Mouse (Mus musculus) liver, embryonic 14.5 days (tissue): ENCODE data around the gene Dab2. TPM values are rescaled to one million over a fixed set of nuclear protein-coding genes. Genes with fewer than 3 reads are reported as not detected.

Source experiments
- ATAC-seq: fragments of 200-750 bp; cut with Nextera tagmentation; 2 replicates; pipeline ENCODE4 v1.8.0; 2017; ENCODE audit warnings: moderate number of reproducible peaks, mild to moderate bottlenecking, moderate library complexity; ENCODE audit not compliant: insufficient read depth
- DNase-seq, 3 experiments: peaks; one replicate each; pipeline ENCODE4 v3.0.0-alpha.2; 2012 to 2013; ENCODE audit warnings: low read depth in 3 of 3, low spot score in 3 of 3
- H3K27ac ChIP-seq: fragments of 300-500 bp; sonication (generic); 2 replicates; pipeline ENCODE4 v1.5.1; 2014; ENCODE audit warnings: moderate library complexity, mild to moderate bottlenecking, control low read depth, inconsistent platforms
- H3K27me3 ChIP-seq: fragments of 300-500 bp; sonication (generic); 2 replicates; pipeline ENCODE4 v1.6.1; 2014; ENCODE audit warnings: mild to moderate bottlenecking, low read length, moderate library complexity; ENCODE audit not compliant: control insufficient read depth, insufficient read depth
- H3K36me3 ChIP-seq: fragments of 300-500 bp; sonication (generic); replicated peaks from 2 replicates; pipeline ENCODE4 v1.6.1; 2014; ENCODE audit warnings: low read depth; ENCODE audit not compliant: control insufficient read depth, insufficient read depth
- H3K4me1 ChIP-seq, 2 experiments: fragments of 200-500 bp in 1 of 2; fragments of 300-500 bp in 1 of 2; sonication (generic) in 1 of 2; replicated peaks; 2 replicates each; pipeline ENCODE4 v1.6.1; 2012 to 2014; ENCODE audit warnings: antibody characterized with exemption in 1 of 2, inconsistent platforms in 1 of 2, low read length in 1 of 2; ENCODE audit not compliant: control insufficient read depth in 2 of 2, insufficient read depth in 2 of 2
- H3K4me2 ChIP-seq: fragments of 300-500 bp; sonication (generic); 2 replicates; pipeline ENCODE4 v1.6.1; 2014; ENCODE audit warnings: low read depth, mild to moderate bottlenecking, control low read depth, moderate library complexity
- H3K4me3 ChIP-seq, 2 experiments: fragments of 200-500 bp in 1 of 2; fragments of 300-500 bp in 1 of 2; sonication (generic) in 1 of 2; 2 replicates each; pipeline ENCODE4 v1.5.1; 2012 to 2014; ENCODE audit warnings: low read depth in 2 of 2, low read length in 2 of 2, mild to moderate bottlenecking in 2 of 2, control low read depth in 1 of 2, inconsistent platforms in 1 of 2, moderate library complexity in 1 of 2; ENCODE audit not compliant: insufficient read depth in 1 of 2
- H3K9ac ChIP-seq: fragments of 300-500 bp; sonication (generic); replicated peaks from 2 replicates; pipeline ENCODE4 v1.6.1; 2014; ENCODE audit warnings: mild to moderate bottlenecking, control low read depth, moderate library complexity
- H3K9me3 ChIP-seq: fragments of 300-500 bp; sonication (generic); 2 replicates; pipeline ENCODE4 v1.6.1; 2016; ENCODE audit warnings: low read length, mixed read lengths; ENCODE audit not compliant: control insufficient read depth
- CTCF ChIP-seq: IDR thresholded peaks from 2 replicates; pipeline ENCODE4 v1.5.1; 2016; ENCODE audit warnings: antibody characterized with exemption, low read depth, control low read depth
- EP300 ChIP-seq: IDR thresholded peaks from 2 replicates; pipeline ENCODE4 v1.6.1; 2016; ENCODE audit warnings: antibody characterized with exemption, low read depth
- WGBS: fragments of 180-500 bp; shearing (Covaris S2); extraction: QIAGEN DNeasy Blood & Tissue Kit; methylation state at CpG from one replicate; pipeline ENCODE4 v1.1.7; 2014; ENCODE audit not compliant: insufficient replicate concordance; 5-methylcytosine and 5-hydroxymethylcytosine counted together
- polyA plus RNA-seq, 2 experiments: library from polyadenylated mRNA; depleted of rRNA in 1 of 2; stranded (reverse) in 1 of 2; unstranded in 1 of 2; fragments of >200 nt; fragmentation: Nextera tagmentation in 1 of 2; extraction: Ambion mirVana in 1 of 2; gene quantifications; 2 replicates each; pipeline versions ENCODE4 v1.2.1 to v1.2.3; 2012 to 2014

Dab2 gene
- polyA plus RNA-seq, 2 experiments, result 7.5 to 9.5 TPM

DNA sequence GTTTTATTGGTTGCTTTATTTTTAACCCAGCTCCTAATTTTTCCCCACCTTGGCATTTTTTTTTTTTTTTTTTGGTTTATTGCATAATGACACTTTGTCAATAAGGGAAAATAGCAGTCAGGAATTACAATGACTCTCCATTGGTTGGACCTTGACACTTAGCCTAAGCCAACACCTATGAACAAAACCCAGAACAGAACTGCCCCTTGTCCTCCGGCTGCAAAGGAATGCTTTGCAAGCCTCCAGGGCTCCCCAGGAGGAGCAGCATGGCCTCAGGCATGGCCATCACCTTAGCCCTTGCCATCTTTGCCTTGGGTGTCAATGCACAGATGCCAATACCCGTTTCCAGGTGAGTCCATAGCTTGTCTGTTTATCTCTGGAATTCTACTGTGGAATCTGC, 145.5 kb downstream of the Dab2 start, which contains the start of gene C9:
Gene C9, plus strand, starts transcription at position 193 of the 400 bp plus-strand sequence.
- Histone ChIP-seq H3K4me2 (no peak within 1 kb of the TSS), H3K4me1 (no peaks in the 10 kb centered on the region; a peak in 1 of 4 replicates), H3K27me3 (no peaks in the 10 kb centered on the region), H3K27ac (no peak within 1 kb of the TSS), H3K36me3 (no peaks in the 10 kb centered on the region), H3K9me3 (no peaks in the 10 kb centered on the region), H3K4me3 (no peak within 1 kb of the TSS), H3K9ac (no peak within 1 kb of the TSS)
- DNase-seq (no peak), ATAC-seq (no peak)
- no peak for TF ChIP-seq EP300
- TF ChIP-seq CTCF, result no peak
- 38% methylated on average over 2 of the region's 2 CpGs for WGBS

- no peak for DNase-seq
- no peaks in the 10 kb centered on the region; a peak in 1 of 4 replicates for H3K4me1 ChIP-seq
- no peak overlapping the region for H3K4me2 ChIP-seq
- no peaks in the 10 kb centered on the region for H3K9me3 ChIP-seq
- no peak overlapping the region for H3K9ac ChIP-seq
- no peak overlapping the region for H3K27ac ChIP-seq
- TF ChIP-seq CTCF (no peak), EP300 (no peak)
- no peaks in the 10 kb centered on the region for H3K36me3 ChIP-seq
- 52% methylated on average over 1 of the region's 1 CpGs for WGBS
- ATAC-seq, result no peak
- no peaks in the 10 kb centered on the region for H3K27me3 ChIP-seq
- H3K4me3 ChIP-seq, result no peak overlapping the region
These were observed 146.6 kb downstream of the Dab2 start for GRCm38 (mm10) chr15:6446181-6446580.

DNA sequence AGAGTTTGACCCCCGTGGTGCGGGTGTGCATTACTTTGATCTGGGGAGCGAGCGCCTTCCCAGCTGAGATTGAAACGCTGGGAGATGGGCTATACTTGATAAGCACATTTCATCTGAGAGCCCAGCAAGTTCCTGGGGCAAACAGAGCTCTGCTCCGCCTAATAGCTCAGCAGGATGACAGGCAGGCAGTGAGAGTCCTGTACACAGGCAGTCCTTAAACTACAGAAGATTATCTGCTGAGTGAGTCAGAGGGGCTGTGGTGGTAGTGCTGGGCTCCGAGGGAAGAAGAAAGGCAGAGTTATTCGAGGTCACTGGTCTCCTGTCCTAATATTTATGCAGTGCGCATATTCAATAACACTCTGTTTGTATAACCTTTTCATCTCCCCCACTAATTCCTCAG, 149.3 kb downstream of the Dab2 start:
- Histone ChIP-seq H3K27ac (no peak overlapping the region), H3K9me3 (no peaks in the 10 kb centered on the region), H3K36me3 (no peaks in the 10 kb centered on the region), H3K4me2 (no peak overlapping the region), H3K27me3 (no peaks in the 10 kb centered on the region), H3K9ac (no peak overlapping the region), H3K4me1 (no peaks in the 10 kb centered on the region; a peak in 1 of 4 replicates), H3K4me3 (no peak overlapping the region)
- TF ChIP-seq EP300 (no peak), CTCF (no peak)
- DNase-seq, result no peak
- no peak for ATAC-seq
- WGBS, result 38% methylated on average over 9 of the region's 9 CpGs

- TF ChIP-seq EP300 (no peak), CTCF (no peak)
- no peak overlapping the region for H3K27ac ChIP-seq
- no peak overlapping the region for H3K4me2 ChIP-seq
- H3K4me1 ChIP-seq, result no peaks in the 10 kb centered on the region
- H3K36me3 ChIP-seq, result no peaks in the 10 kb centered on the region
- H3K9ac ChIP-seq, result no peak overlapping the region
- DNase-seq, result no peak
- H3K27me3 ChIP-seq, result no peaks in the 10 kb centered on the region
- H3K4me3 ChIP-seq, result no peak overlapping the region
- H3K9me3 ChIP-seq, result no peaks in the 10 kb centered on the region
- 56% methylated on average over 2 of the region's 2 CpGs for WGBS
- ATAC-seq, result no peak
These were observed 154.9 kb downstream of the Dab2 start for GRCm38 (mm10) chr15:6454461-6454860.

GRCm38 (mm10) chr15:6461381-6461780, 161.8 kb downstream of the Dab2 start:
- no peaks in the 10 kb centered on the region for H3K9me3 ChIP-seq
- ATAC-seq (no peak), DNase-seq (no peak)
- 68% methylated on average over 8 of the region's 8 CpGs for WGBS
- no peaks in the 10 kb centered on the region for H3K27me3 ChIP-seq
- H3K4me3 ChIP-seq, result no peak overlapping the region
- H3K9ac ChIP-seq, result no peak overlapping the region
- no peak for TF ChIP-seq EP300
- no peak for TF ChIP-seq CTCF
- H3K4me2 ChIP-seq, result no peak overlapping the region
- no peak overlapping the region for H3K27ac ChIP-seq
- no peaks in the 10 kb centered on the region for H3K4me1 ChIP-seq
- no peaks in the 10 kb centered on the region for H3K36me3 ChIP-seq
